Mouse (Mus musculus) liver, embryonic 13.5 days (tissue): ENCODE measurements at regions not wholly inside any gene's neighbourhood (a gene's known extent, or its start where the extent isn't known, plus 50 kb on each side); places are given as distances from the start of the nearest gene placed in this dataset.

ENCODE experiments used
- ATAC-seq: fragments of 200-750 bp; cut with Nextera tagmentation; 2 replicates; pipeline ENCODE4 v1.8.0; 2017; ENCODE audit warnings: low read depth, mild to moderate bottlenecking, moderate number of reproducible peaks, moderate library complexity
- DNase-seq: peaks from one replicate; pipeline ENCODE4 v3.0.0; 2022
- H3K27ac ChIP-seq: fragments of 300-500 bp; sonication (generic); 2 replicates; pipeline ENCODE4 v1.5.1; 2015; ENCODE audit warnings: moderate library complexity, mild to moderate bottlenecking, inconsistent platforms
- H3K27me3 ChIP-seq: fragments of 300-500 bp; sonication (generic); 2 replicates; pipeline ENCODE4 v1.6.1; 2015; ENCODE audit warnings: mild to moderate bottlenecking, inconsistent platforms
- H3K36me3 ChIP-seq: fragments of 300-500 bp; sonication (generic); 2 replicates; pipeline ENCODE4 v1.6.1; 2015; ENCODE audit warnings: mild to moderate bottlenecking, inconsistent platforms
- H3K4me1 ChIP-seq: fragments of 300-500 bp; sonication (generic); replicated peaks from 2 replicates; pipeline ENCODE4 v1.6.1; 2015; ENCODE audit warnings: inconsistent platforms
- H3K4me2 ChIP-seq: fragments of 300-500 bp; sonication (generic); 2 replicates; pipeline ENCODE4 v1.6.1; 2015; ENCODE audit warnings: inconsistent platforms, mild to moderate bottlenecking, moderate library complexity
- H3K4me3 ChIP-seq: fragments of 300-500 bp; sonication (generic); replicated peaks from 2 replicates; pipeline ENCODE4 v1.5.1; 2015; ENCODE audit warnings: mild to moderate bottlenecking, inconsistent platforms
- H3K9ac ChIP-seq: fragments of 300-500 bp; sonication (generic); 2 replicates; pipeline ENCODE4 v1.6.1; 2015; ENCODE audit warnings: mild to moderate bottlenecking, inconsistent platforms
- H3K9me3 ChIP-seq: fragments of 300-500 bp; sonication (generic); replicated peaks from 2 replicates; pipeline ENCODE4 v1.6.1; 2016; ENCODE audit warnings: inconsistent platforms
- WGBS: fragments of 180-500 bp; shearing (Covaris S2); methylation state at CpG from one replicate; pipeline ENCODE4 v1.1.7; 2015; ENCODE audit not compliant: insufficient replicate concordance; 5-methylcytosine and 5-hydroxymethylcytosine counted together

- no peaks in the 10 kb centered on the region for H3K36me3 ChIP-seq
- WGBS, result 38% methylated on average over 17 of the region's 17 CpGs
- no peak overlapping the region for H3K4me2 ChIP-seq
- no peak overlapping the region for H3K9ac ChIP-seq
- no peak for ATAC-seq
- H3K9me3 ChIP-seq, result no peaks in the 10 kb centered on the region
- no peak overlapping the region for H3K4me3 ChIP-seq
- no peaks in the 10 kb centered on the region for H3K4me1 ChIP-seq
- no peak overlapping the region for H3K27ac ChIP-seq
- no peaks in the 10 kb centered on the region for H3K27me3 ChIP-seq
- no peak for DNase-seq
These were observed 326.2 kb downstream of the Pmp22 start for GRCm38 (mm10) chr11:63454910-63455531.

DNA sequence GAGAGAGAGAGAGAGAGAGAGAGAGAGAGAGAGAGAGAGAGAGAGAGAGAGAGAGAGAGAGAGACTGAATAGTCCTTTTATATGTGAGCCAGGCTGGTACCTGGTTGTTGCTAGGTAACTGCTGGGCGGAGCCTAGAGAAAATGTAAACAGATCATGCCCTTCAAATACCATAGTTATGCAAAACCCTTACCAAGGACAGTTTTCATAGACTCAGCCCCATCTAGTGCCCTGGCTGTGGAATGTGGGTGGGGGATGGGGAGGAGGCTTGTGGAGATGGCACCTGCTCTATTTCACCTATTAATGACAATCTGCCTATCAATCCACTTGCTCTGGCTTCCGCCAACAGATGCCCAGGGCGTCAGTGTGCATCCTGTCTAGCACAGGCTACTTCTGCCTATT lies 327.6 kb downstream of the Pmp22 start:
- Histone ChIP-seq H3K27me3 (no peaks in the 10 kb centered on the region), H3K4me2 (no peak overlapping the region), H3K27ac (no peak overlapping the region), H3K4me3 (no peak overlapping the region), H3K9ac (no peak overlapping the region), H3K4me1 (no peaks in the 10 kb centered on the region), H3K9me3 (no peaks in the 10 kb centered on the region), H3K36me3 (no peaks in the 10 kb centered on the region)
- ATAC-seq, result no peak
- 63% methylated on average over 3 of the region's 3 CpGs for WGBS
- no peak for DNase-seq

DNA sequence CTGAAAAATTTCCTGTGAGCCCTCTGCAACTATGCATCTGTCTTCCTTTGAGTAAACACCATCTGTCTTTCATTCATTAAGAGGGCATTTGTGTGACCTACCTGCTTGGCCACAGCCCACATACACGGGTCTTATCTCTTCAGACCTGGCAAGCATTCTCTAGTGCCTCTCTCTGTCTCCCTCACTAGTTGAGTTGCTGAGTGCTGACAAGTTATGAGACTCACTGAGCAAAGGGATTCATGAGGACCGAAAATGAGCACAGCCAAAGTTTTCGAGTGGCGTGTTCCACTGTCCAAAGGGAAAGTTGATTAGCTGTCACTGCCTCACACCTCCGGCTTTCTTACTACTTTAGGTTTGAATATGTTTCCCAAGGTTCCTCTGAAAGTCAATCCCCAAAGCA lies 328.5 kb downstream of the Pmp22 start:
- H3K9ac ChIP-seq, result no peak overlapping the region
- H3K4me2 ChIP-seq, result no peak overlapping the region
- H3K4me1 ChIP-seq, result no peaks in the 10 kb centered on the region
- no peak overlapping the region for H3K4me3 ChIP-seq
- ATAC-seq (no peak), DNase-seq (no peak)
- H3K27ac ChIP-seq, result no peak overlapping the region
- H3K36me3 ChIP-seq, result no peaks in the 10 kb centered on the region
- H3K27me3 ChIP-seq, result no peaks in the 10 kb centered on the region
- 61% methylated on average over 5 of the region's 5 CpGs for WGBS
- H3K9me3 ChIP-seq, result no peaks in the 10 kb centered on the region

DNA sequence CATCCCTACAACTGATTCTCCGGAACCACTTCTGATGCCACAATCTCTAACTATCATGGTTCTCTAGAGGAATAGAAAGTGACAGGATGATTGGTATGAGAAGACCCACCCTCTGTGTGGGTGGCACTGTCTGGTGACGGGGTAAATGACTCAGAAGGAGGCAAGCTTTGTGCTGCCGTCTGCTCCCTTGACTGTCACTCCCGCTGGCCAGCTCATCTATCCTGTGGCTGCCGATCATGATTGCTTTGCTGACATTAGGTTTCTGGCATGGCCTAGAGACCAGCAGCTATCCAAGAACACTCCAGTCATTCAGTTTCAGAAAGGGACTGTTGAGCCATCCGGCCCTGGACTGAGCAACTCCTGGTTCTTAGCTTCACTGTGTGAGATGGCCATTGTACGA lies 331.4 kb downstream of the Pmp22 start:
- no peaks in the 10 kb centered on the region for H3K27me3 ChIP-seq
- H3K36me3 ChIP-seq, result no peaks in the 10 kb centered on the region
- no peaks in the 10 kb centered on the region for H3K4me1 ChIP-seq
- no peaks in the 10 kb centered on the region for H3K9me3 ChIP-seq
- no peak overlapping the region for H3K27ac ChIP-seq
- H3K4me2 ChIP-seq, result no peak overlapping the region
- ATAC-seq (no peak), DNase-seq (no peak)
- no peak overlapping the region for H3K4me3 ChIP-seq
- 76% methylated on average over 7 of the region's 7 CpGs for WGBS
- no peak overlapping the region for H3K9ac ChIP-seq

- Histone ChIP-seq H3K4me3 (no peak overlapping the region), H3K4me2 (no peak overlapping the region), H3K27me3 (no peaks in the 10 kb centered on the region), H3K9me3 (no peaks in the 10 kb centered on the region), H3K27ac (no peak overlapping the region), H3K36me3 (no peaks in the 10 kb centered on the region), H3K9ac (no peak overlapping the region), H3K4me1 (no peaks in the 10 kb centered on the region)
- WGBS, result 56% methylated on average over 18 of the region's 18 CpGs
- no peak for DNase-seq
- no peak for ATAC-seq
These were observed 335.1 kb downstream of the Pmp22 start for GRCm38 (mm10) chr11:63463797-63464331.

GRCm38 (mm10) chr11:63465941-63466340 lies 337.2 kb downstream of the Pmp22 start:
- Histone ChIP-seq H3K27me3 (no peaks in the 10 kb centered on the region), H3K9ac (no peak overlapping the region), H3K9me3 (no peaks in the 10 kb centered on the region), H3K4me3 (no peak overlapping the region), H3K4me1 (no peaks in the 10 kb centered on the region), H3K27ac (no peak overlapping the region), H3K36me3 (no peaks in the 10 kb centered on the region), H3K4me2 (no peak overlapping the region)
- ATAC-seq (no peak), DNase-seq (no peak)
- 64% methylated on average over 6 of the region's 6 CpGs for WGBS

DNA sequence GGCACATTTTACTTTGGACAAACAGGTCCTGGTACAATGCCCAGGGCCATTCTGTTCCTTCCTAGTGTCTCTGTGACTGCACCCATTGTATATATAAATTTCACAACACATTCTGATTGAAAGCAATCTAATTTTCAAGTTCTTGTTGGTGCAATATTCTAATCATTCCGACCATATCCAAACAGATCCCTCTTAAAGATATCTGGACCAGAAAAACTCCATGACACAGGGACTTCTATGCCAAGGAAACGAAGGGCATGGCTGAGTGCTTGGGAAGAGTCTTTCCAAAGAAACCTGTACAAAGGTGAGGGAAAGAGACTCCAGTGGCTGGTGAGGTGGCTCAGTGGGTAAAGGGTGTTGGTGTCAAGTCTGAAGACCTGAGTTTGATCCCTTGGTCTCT lies 337.8 kb downstream of the Pmp22 start:
- H3K4me2 ChIP-seq, result no peak overlapping the region
- no peaks in the 10 kb centered on the region for H3K4me1 ChIP-seq
- 49% methylated on average over 2 of the region's 2 CpGs for WGBS
- no peaks in the 10 kb centered on the region for H3K9me3 ChIP-seq
- DNase-seq, result no peak
- no peak overlapping the region for H3K27ac ChIP-seq
- ATAC-seq, result no peak
- H3K27me3 ChIP-seq, result no peaks in the 10 kb centered on the region
- H3K9ac ChIP-seq, result no peak overlapping the region
- H3K4me3 ChIP-seq, result no peak overlapping the region
- no peaks in the 10 kb centered on the region for H3K36me3 ChIP-seq

DNA sequence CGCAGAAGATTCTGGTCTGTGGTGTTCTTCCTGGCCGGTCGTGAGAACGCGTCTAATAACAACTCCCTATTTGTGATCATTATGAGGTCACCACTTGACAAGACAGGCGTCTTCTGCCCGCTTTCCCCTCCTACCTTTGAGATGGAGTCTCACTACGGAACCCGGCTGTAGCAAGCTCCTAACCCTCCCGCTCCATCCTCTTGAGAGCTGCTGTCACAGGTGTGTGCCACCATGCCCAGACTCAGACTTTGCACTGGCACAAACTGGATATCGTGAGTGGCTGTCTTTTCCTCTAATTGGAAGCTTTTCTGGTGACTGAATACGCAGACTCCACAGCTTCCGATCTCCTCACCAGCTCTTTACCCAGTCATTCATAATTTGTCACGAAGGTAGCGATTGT lies 346.0 kb downstream of the Pmp22 start:
- H3K9ac ChIP-seq, result no peak overlapping the region
- H3K27ac ChIP-seq, result no peak overlapping the region
- no peak for ATAC-seq
- no peak overlapping the region for H3K4me2 ChIP-seq
- DNase-seq, result no peak
- WGBS, result 86% methylated on average over 15 of the region's 15 CpGs
- H3K9me3 ChIP-seq, result 0 out of 2 replicates have a peak, but pooled peaks cover 5% of the 10 kb centered on the region
- H3K4me1 ChIP-seq, result no peaks in the 10 kb centered on the region
- no peaks in the 10 kb centered on the region for H3K27me3 ChIP-seq
- H3K36me3 ChIP-seq, result no peaks in the 10 kb centered on the region
- H3K4me3 ChIP-seq, result no peak overlapping the region

- Histone ChIP-seq H3K4me3 (no peak overlapping the region), H3K4me2 (no peak overlapping the region), H3K36me3 (no peaks in the 10 kb centered on the region), H3K27ac (no peak overlapping the region), H3K9me3 (0 out of 2 replicates have a peak, but pooled peaks cover 5% of the 10 kb centered on the region), H3K27me3 (no peaks in the 10 kb centered on the region), H3K9ac (no peak overlapping the region), H3K4me1 (no peaks in the 10 kb centered on the region)
- ATAC-seq (no peak), DNase-seq (no peak)
- WGBS, result 71% methylated on average over 7 of the region's 7 CpGs
These were observed 353.0 kb downstream of the Pmp22 start for GRCm38 (mm10) chr11:63481676-63482310.

DNA sequence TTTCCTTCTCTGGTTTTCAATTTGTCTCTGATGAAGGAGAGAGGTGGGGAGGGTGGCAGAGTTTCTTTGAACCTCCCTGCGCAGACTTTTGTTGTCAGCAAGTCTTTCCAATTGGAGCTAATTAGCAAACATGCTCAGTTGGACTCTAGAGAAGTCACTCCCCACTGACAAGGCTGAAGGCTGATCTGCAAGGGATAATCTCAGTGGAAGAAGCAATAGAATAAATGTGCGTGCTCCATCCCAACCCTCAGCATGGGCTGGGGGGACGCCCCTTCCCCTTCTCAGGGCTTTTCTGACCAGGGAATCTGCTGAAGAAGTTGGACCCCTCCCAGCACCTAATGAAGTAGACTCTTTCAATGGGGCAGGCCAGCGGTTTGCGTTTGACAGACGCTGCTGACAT lies 353.8 kb downstream of the Pmp22 start:
- Histone ChIP-seq H3K27ac (no peak overlapping the region), H3K4me2 (no peak overlapping the region), H3K36me3 (no peaks in the 10 kb centered on the region), H3K9me3 (0 out of 2 replicates have a peak, but pooled peaks cover 5% of the 10 kb centered on the region), H3K4me1 (no peaks in the 10 kb centered on the region), H3K4me3 (no peak overlapping the region), H3K9ac (no peak overlapping the region), H3K27me3 (no peaks in the 10 kb centered on the region)
- 62% methylated on average over 6 of the region's 6 CpGs for WGBS
- no peak for DNase-seq
- no peak for ATAC-seq

- WGBS, result 43% methylated on average over 2 of the region's 2 CpGs
- Histone ChIP-seq H3K4me3 (no peak overlapping the region), H3K27me3 (no peaks in the 10 kb centered on the region), H3K9me3 (no peaks in the 10 kb centered on the region), H3K4me1 (no peaks in the 10 kb centered on the region), H3K9ac (no peak overlapping the region), H3K27ac (no peak overlapping the region), H3K4me2 (no peak overlapping the region), H3K36me3 (no peaks in the 10 kb centered on the region)
- ATAC-seq (no peak), DNase-seq (no peak)
These were observed 358.4 kb downstream of the Pmp22 start for GRCm38 (mm10) chr11:63487203-63487602.

GRCm38 (mm10) chr11:63502181-63502580 lies 373.4 kb downstream of the Pmp22 start:
- Histone ChIP-seq H3K36me3 (no peaks in the 10 kb centered on the region), H3K9ac (no peak overlapping the region), H3K4me3 (no peak overlapping the region), H3K4me2 (no peak overlapping the region), H3K4me1 (no peaks in the 10 kb centered on the region), H3K27ac (no peak overlapping the region), H3K27me3 (no peaks in the 10 kb centered on the region), H3K9me3 (no peaks in the 10 kb centered on the region)
- DNase-seq (no peak), ATAC-seq (no peak)
- 43% methylated on average over 5 of the region's 5 CpGs for WGBS
